Mouse (Mus musculus): ENCODE data around the gene Cxcl15.

DNA sequence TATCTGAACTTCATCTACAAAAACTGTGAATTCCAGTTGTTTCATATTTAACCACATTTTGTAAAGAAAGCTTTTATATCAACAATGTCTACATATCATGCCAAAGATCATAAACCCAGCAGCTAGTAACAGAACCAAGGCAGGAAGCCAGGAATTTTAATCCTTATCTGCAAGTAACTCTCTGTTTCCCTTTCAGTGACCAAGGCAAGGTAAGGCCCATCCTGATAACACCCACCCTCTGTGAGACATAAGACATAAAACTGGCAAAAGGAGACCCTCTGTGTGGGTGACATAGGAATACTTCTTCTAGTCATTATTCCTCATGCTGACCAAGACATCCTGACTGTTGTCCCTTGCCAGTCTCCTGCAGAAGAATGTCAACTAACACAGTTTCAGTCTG is 10.2 kb downstream of the Cxcl15 start:
- TF ChIP-seq CTCF (IDR thresholded peaks at IDR 0.05; ENCODE audit: control insufficient read depth, insufficient read depth, insufficient replicate concordance, low read depth, low read length) (no peak), POLR2A (IDR thresholded peaks at IDR 0.05; ENCODE audit: control insufficient read depth, low read depth, low read length) (no peak)

All from testis, adult 2 months (tissue).